Mouse (Mus musculus): ENCODE measurements around the gene Dhdh. TPM values are rescaled to one million over a fixed set of nuclear protein-coding genes. Genes with fewer than 3 reads are reported as not detected.
A peak's percentile ranks its signal among the peaks of the same experiment; 100 is the strongest.

Dhdh gene
- total RNA-seq, 2 experiments from 2014 or later = 2.8 to 2.9 TPM

GRCm38 (mm10) chr7:45458748-45459563 is 29.6 kb downstream of the Dhdh start:
- intact Hi-C loops (cut with DNase I) = no loop called here
- DNase-seq (ENCODE audit: low spot score in 2 of 2) = peak; percentile 78 to 80

DNA sequence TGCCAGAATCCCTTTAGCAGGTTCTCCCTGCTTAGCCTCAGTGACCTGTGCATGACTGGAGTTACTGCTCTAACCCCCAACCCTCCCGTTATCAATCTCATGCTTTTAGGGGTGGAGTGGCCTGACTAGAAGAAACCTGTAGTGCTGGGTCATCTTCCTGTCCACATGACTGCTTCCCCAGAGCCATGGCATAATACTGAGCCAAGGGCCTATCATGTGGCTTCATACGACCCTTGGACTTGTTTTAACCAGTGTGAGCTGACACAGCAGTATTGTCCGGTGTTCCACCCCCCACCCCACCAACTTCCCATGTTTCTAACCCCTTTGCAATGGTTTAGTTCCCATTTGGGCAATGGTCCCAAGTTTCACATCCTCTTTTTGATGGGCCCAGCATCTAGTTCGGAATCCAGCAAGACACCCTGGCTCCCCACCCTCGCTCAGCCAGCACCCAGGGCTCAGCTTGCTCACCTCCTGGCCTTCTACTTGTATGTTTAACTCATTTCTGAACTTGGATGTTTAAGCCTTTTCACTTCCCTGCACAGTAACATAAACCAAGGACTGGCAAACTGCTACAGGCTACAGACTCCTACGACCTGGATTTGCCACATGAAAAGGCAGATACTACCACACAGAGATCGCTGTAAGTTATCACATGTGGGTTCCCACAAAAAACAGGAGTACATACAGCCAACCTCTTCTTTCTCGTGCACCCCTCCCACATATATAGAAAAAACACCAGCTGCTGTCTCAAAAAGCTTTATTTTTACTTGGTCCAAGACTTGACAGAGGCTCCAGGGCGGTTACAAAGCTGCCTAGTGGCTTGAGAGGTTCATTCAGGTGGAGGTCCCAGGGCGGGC is 31.2 kb downstream of the Dhdh start:
- intact Hi-C loops (cut with DNase I) = no loop called here
- peak in 1 of 2 experiments; percentile 61 for DNase-seq (ENCODE audit: low spot score in 2 of 2)

GRCm38 (mm10) chr7:45456721-45457203 is 31.8 kb downstream of the Dhdh start:
- intact Hi-C loops (cut with DNase I) = no loop called here
- no peak for DNase-seq (ENCODE audit: low spot score in 2 of 2)

- intact Hi-C loops (cut with DNase I) = no loop called here
- DNase-seq (ENCODE audit: low spot score in 2 of 2) = no peak
Measured at GRCm38 (mm10) chr7:45455932-45456696, 32.5 kb downstream of the Dhdh start.

DNA sequence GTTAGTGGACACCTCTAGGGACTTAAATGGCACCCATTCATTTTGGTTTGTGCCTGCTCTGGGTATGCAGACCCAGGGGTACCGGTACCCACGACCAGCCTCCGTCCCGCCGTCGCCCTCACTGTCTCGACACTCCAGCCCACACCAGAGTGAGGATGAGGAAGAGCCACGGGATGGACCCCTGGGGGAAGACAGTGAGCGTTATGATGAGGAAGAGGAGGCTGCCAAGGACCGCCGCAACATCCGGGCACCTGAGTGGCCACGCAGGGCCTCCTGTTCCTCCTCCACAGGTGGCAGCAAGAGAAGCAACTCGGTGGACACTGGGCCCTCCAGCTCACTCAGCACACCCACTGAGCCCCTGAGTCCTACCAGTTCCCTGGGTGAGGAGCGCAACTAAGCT is 33.6 kb downstream of the Dhdh start:
- no peak for DNase-seq (ENCODE audit: low spot score in 2 of 2)

DNA sequence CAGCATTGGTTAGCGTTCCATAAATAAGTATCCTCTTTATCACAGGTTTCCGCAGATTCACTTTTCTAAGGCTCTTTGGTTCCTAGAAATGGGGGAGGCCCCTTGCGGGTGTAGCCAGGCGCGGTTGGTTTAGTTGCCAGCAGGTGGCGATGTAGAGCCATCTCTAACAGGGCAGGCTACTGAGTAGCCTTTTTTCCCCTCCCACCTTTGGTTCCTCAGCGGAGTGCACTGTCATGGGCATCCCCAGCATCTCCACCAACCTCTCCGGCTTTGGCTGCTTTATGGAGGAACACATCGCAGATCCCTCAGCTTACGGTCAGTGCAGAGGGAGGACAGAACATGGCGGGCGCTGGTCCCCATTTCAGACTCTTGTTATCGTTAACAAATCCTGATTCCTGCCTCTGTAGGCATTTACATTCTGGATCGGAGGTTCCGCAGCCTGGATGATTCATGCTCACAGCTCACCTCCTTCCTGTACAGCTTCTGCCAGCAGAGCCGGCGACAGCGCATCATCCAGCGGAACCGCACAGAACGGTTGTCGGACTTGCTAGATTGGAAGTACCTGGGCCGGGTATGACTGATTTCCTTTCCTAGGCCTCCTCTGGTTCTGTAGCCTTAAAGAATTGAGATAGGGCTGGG is 37.1 kb downstream of the Dhdh start:
- intact Hi-C loops (cut with DNase I) = no loop called here
- DNase-seq (ENCODE audit: low spot score in 2 of 2) = peak; percentile 92

More for the DNA sequence above, 33.6 kb downstream of the Dhdh start:
- intact Hi-C loops (cut with DNase I) = no loop called here

DNA sequence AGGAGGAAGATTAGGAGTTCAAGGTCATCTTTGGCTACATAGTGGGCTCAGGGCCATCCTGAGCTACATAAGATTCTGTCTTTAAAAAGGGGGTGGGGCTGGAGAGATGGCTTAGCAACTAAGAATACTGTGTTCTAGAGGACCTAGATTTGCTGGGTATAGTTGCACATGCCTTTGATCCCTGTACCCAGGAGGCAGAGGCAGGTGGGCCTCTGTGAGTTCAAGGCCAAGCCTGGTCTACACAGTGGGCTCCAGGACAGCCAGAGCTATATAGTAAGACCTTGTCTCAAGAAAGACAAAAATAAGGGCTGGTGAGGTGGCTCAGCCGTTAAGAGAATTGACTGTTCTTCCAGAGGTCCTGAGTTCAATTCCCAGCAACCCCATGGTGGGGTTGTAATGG is 38.6 kb downstream of the Dhdh start:
- intact Hi-C loops (cut with DNase I) = no loop called here
- DNase-seq (ENCODE audit: low spot score in 2 of 2) = no peak

DNA sequence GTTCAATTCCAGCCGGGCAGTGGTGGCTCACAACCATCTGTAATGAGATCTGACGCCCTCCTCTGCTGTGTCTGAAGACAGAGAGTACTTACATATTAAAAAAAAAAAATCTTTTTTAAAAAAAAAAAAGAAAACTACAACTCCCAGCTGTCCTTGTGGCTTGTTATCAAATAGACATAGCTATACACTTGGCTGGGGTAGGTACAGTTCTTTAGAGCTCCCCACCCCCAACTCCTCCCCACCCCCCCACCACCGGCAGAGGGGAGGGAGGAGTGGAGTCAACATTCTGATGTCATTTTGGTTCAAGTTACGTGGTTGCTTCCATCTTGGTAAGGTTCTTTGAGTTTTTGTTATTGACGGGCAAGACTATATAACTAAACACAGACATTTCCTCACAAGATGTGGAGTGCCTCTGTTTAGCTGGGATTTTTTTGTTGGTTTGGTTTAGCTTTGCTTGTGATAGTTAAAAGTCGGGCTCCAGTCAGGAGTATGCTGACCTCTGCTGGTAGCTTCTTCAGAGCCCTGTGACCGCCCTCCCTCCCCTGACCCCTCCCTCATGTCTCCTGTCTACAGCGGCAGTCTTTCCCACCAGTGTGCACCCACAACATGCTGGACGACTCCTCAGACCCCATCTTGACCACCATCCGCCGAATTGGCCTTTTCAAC is 41.1 kb downstream of the Dhdh start:
- DNase-seq (ENCODE audit: low spot score in 2 of 2) = peak in 1 of 2 experiments; percentile 52
- intact Hi-C loops (cut with DNase I) = no loop called here

GRCm38 (mm10) chr7:45446589-45446988 is 42.0 kb downstream of the Dhdh start:
- intact Hi-C loops (cut with DNase I) = no loop called here

DNA sequence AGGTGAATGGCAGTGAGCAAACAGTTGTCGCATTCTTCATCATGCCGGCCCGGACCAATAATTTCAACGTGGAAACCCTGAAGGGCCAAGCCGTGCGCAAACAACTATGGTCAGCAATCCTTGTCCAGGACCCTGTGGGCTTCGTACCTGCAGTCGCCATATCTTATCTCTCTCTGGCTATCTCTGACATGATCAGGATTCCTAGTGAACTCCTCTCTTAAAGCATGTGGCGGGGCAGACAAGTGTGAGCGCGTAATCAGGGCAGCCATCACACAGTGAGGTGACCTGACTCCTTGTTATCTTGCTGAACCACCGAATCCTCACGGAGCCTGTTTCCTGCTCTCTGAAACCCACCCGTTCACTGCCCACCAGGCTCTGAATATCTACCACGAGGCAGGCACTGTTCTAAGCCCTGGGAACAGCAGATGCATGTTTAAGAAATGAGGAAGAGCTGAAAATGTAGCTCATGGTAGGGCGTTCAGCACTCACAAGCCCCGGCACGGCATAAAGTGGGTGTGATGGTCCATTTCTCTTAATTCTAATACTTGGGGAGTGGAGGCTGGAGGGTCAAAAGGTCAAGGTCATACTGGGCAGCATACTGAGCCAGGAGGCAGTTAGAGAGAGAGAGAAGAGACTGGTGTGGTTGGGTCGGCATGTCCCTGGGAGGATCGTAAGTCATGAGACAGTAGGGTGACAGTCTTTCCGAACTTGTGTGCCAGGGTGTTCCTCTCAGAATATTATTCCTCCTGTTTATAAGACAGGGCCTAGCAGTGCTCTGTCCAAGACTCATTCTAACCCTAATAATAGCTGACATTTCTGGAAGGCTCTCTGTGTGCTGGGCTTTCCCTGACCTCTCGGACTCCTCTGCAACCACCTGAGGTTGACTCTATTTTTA is 44.8 kb downstream of the Dhdh start:
- DNase-seq (ENCODE audit: low spot score in 2 of 2) = no peak
- intact Hi-C loops (cut with DNase I) = no loop called here

More at GRCm38 (mm10) chr7:45446589-45446988, 42.0 kb downstream of the Dhdh start:
- no peak for DNase-seq (ENCODE audit: low spot score in 2 of 2)

DNA sequence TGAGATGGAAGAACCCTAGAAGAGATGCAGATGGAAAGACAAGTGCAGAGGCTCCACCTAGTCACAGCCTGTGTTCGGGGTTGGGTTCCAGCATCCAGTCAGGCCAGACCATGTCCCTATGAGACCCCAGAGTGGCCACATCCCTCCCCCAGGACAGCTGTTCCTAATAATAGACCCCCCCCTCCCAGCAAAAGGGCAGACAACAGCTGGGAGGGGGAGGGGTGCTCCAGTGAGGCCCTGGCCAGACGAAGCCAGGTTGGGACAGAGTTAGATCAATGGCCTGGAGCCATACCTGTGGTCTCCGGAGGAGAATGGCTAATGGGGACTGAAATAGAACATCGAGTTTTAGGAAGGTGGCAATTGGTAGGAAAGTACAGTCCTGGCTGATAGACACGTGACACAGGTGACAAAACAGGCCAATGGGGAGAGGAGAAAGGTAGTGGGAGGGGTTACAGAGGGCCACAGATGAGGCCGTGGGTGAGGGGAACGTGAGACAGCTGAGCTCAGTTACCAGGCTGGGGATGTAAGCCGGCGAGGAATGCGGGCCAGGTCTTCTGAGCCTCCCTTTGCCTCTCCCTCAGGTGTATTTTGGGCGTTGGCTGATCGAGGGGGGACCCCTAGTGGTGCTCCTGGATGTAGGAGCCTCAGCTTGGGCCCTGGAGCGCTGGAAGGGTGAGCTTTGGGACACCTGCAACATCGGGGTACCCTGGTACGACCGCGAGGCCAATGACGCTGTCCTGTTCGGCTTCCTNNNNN is 50.9 kb downstream of the Dhdh start, which contains the start of gene Ruvbl2:
Gene Ruvbl2, minus strand, starts transcription at position 576 of the 756 bp plus-strand sequence.
- intact Hi-C loops (cut with DNase I) = no loop called here
- no peak for DNase-seq (ENCODE audit: low spot score in 2 of 2)

- DNase-seq (ENCODE audit: low spot score in 2 of 2) = no peak
- intact Hi-C loops (cut with DNase I) = no loop called here
Measured at GRCm38 (mm10) chr7:45437046-45437445, 51.6 kb downstream of the Dhdh start.

GRCm38 (mm10) chr7:45436444-45436843 is 52.2 kb downstream of the Dhdh start:
- DNase-seq (ENCODE audit: low spot score in 2 of 2) = no peak
- intact Hi-C loops (cut with DNase I) = no loop called here

DNA sequence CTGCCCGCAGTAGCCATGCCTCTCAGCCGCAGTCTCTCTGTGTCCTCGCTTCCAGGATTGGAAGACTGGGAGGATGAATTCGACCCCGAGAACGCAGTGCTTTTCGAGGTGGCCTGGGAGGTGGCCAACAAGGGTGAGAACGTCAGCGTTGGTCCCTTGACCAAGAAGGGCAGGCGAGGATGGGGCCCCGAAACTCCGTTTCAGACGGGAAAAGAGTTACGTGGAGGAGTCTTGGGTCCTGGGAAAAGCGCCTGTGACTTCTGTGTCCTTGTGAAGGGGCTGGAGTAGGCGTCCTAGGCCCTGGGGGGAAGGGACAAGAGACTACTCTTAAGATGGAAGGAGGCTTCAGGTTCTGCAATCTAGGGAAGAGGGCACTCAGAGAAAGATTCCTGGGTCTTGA is 53.6 kb downstream of the Dhdh start:
- DNase-seq (ENCODE audit: low spot score in 2 of 2) = no peak
- intact Hi-C loops (cut with DNase I) = no loop called here

DNA sequence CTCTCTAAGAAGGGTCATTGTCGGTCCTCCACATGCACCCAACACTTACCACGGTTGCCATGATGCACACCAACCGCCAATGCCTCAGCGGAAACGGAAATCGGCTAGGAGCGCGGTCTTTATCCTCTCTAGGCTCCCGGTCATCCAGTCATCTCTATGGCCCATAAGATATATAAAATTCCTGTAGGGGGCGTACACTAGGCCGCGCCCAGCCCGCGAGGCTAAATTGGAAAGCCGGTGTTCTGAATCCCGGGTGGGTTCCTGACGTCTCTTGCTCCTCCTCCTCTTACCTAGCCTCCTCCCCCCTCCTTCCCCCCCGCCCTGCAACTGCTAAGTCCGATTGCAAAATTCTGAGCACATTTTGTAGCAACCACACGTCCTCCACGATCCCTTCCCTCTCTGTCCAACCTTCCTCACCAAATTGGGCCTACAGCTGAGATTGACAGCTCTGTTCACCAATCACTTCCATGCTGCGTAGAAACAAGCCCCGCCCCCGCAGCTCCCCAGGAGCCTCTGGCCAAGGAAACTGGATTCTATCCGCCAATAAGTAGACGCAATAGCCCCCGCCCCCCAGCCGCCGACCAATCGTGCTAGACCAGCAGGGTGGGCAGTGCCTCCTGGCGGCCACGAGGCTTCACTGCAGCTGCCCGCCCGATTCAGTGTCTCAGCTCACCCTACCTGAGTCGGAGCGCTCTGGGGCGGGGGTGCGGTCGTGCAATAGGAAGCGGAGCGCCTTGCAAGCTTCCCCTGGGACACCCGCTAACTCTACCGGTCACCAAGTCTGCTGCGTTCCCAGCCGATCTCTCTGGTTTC is 54.2 kb downstream of the Dhdh start, which contains the start of gene Gys1:
Gene Gys1, plus strand, starts transcription at position 642 of the 813 bp plus-strand sequence.
- peak; percentile 100 for DNase-seq (ENCODE audit: low spot score in 2 of 2)
- intact Hi-C loops (cut with DNase I) = no loop called here

- intact Hi-C loops (cut with DNase I) = no loop called here
- no peak for DNase-seq (ENCODE audit: low spot score in 2 of 2)
Measured at GRCm38 (mm10) chr7:45433835-45434202, 54.8 kb downstream of the Dhdh start.

Data from left cerebral cortex, postnatal 14 days (tissue).